Mouse (Mus musculus): ENCODE data around the gene Agfg2.
"Not testable (repeated sequence)": the region's sequence is repeated elsewhere in the genome, so short reads cannot be mapped to it uniquely, and the experiment has no call there.

The Agfg2 gene

GRCm38 (mm10) chr5:137645652-137646091, 38.9 kb downstream of the Agfg2 start, which contains the start of gene Irs3:
Gene Irs3 (minus strand): TSS chr5:137645714.
- DNase-seq (ENCODE audit: low spot score in 2 of 2) = no peak

- DNase-seq (ENCODE audit: low spot score in 2 of 2) = no peak
Measured at GRCm38 (mm10) chr5:137645091-137645651, 39.4 kb downstream of the Agfg2 start.

DNA sequence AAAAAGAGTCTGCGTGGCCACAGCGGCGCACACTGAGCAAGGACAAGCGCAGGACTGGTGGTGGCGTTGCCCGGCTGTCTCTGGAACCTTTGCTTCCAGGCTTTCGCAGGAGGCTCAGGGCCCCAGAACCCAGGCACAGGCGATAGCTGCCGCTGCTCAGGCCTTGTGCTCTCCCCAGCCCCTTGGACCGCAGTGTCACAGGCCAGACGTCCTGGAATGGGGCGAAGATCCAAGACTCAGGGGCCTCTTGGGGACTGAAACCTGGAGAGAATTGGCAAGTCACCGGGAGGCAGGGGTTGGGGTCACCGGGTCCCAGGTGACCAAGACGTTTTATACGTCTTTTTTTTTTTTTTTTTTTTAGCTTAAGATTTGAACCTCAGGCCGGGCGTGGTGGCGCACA, 40.0 kb downstream of the Agfg2 start:
- DNase-seq (ENCODE audit: low spot score in 2 of 2) = no peak

DNA sequence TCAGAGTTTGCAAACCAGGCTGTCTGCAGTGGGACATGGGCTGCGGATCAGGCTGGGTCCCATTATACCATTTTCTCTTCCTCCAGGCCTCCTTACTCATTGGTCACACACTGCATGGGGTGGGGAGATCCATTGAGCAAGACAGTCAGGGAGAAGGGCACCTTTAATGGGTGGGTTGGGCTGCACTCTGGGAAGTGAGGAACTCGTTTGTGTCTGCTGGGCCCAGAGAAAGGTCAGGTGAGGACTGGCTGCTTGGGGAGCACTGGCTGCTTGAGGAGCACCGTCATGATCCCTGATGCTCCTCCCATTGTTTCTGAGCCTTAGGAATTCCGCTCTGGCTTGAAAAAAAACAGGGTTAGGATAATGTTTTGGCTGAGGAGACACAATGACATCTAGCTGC, 41.6 kb downstream of the Agfg2 start:
- no peak for DNase-seq (ENCODE audit: low spot score in 2 of 2)

- DNase-seq (ENCODE audit: low spot score in 2 of 2) = no peak
Measured at GRCm38 (mm10) chr5:137641054-137641453, 43.5 kb downstream of the Agfg2 start, which contains the start of gene Sap25. Gene Sap25 (plus strand): TSS chr5:137641334.

DNA sequence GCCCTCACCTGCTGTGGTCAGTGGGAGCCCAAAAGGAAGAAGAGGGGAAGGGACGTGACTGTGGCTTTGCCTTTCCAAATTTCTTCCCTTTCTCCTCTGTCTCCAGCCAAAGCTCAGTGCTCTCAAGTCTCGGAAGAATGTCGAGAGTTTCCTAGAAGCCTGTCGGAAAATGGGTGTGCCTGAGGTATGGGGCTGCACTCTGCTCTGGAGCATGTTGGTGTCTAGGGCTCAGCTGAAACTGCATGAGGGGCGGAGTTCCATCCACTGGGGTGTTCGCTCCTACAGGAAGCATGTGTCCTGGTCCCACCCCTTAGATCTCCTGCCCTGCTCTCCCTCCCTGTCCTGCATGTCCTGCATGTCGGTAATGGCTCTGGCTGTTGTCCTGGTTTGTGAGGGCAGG, 45.1 kb downstream of the Agfg2 start:
- DNase-seq (ENCODE audit: low spot score in 2 of 2) = no peak

GRCm38 (mm10) chr5:137633397-137634084, 51.0 kb downstream of the Agfg2 start:
- DNase-seq (ENCODE audit: low spot score in 2 of 2) = no peak

GRCm38 (mm10) chr5:137631591-137631990, 52.9 kb downstream of the Agfg2 start:
- no peak for DNase-seq (ENCODE audit: low spot score in 2 of 2)

GRCm38 (mm10) chr5:137631171-137631570, 53.4 kb downstream of the Agfg2 start:
- peak in 1 of 2 experiments; percentile 64 for DNase-seq (ENCODE audit: low spot score in 2 of 2)

DNA sequence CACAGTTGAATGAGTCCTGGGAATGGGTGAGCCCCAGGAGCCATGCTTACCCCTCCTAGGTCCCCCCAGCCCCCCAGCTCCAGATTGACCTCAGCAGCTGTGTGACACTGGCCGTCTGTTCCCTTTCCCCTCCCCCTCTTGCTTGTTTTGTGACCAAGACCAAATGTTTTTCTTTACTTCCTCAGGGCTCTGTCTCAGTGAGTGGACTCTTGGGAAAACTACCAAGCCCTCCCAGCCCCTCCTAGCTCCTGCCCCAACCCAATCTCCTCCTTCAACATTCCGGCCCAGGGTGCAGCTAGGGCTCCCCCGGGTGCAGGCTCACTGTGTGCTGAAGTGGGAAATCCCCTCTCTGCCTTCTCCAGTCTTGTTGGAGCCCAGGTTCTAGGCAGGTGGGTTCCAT, 53.9 kb downstream of the Agfg2 start:
- no peak for DNase-seq (ENCODE audit: low spot score in 2 of 2)

- no peak for DNase-seq (ENCODE audit: low spot score in 2 of 2)
Measured at GRCm38 (mm10) chr5:137629906-137630545, 54.5 kb downstream of the Agfg2 start.

DNA sequence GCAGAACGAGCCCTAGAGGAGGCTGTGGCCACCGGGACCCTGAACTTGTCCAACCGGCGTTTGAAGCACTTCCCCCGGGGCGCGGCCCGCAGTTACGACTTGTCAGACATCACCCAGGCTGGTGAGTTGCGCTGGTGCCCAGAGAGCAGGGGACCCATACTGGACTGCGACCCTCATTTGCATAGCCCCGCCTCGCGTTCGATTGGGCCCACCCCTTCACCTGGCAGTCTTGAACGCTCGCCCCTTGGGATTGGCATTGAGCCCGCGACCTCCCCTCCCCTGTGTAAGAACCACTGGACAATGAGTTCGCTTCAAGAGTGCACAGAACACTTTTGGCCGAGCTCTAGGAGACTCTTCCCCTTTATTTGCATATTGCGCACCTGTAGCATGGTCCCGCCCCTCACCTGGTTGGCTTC, 55.2 kb downstream of the Agfg2 start:
- no peak for DNase-seq (ENCODE audit: low spot score in 2 of 2)

DNA sequence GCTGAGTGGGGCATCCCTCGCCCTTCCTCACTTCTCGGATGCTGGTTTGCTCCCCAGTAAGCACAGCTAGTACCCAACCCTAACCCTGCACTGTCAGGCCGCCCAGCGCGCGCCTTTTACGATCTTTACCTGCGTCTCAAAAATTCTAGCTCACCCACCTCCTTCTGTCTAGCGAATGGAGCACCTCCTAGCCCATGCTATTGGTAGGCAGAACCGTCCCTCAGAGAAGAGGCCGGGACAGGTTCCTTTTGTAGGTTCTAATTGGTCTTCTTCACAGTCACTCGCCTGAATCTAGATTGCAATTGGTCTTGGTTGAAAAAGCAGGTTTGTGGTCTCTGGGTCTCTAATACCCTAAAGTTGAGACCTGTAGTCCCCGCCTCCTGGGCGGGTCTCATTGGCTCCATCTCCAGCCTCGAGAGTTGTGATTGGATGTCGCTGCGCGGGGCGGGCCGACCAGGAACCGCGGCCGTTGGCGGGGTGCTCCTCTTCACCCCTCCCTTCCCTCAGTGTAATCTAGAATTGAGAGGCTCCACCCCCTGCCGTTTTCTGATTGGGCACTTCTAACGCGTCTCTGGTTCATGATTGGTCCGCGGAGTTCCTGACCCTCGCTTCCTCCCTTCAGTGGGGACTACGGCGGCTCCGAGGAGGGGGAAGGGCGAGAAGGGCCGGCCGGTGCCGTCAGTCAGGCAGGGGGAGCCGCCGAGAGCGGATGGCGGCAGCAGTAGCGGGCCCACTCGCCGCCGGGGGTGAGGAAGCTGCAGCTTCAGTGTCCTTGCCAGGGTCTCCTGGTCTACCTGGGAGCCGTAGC, 55.8 kb downstream of the Agfg2 start, which contains the start of the genes Fbxo24, Lrch4 and Gm20605:
Gene Fbxo24, minus strand, starts transcription at position 505 of the 808 bp plus-strand sequence.
Gene Lrch4, plus strand, starts transcription at position 624 of the 808 bp plus-strand sequence.
Gene Gm20605, plus strand, starts transcription at position 678 of the 808 bp plus-strand sequence.
- peak; percentile 99 to 100 for DNase-seq (ENCODE audit: low spot score in 2 of 2)

DNA sequence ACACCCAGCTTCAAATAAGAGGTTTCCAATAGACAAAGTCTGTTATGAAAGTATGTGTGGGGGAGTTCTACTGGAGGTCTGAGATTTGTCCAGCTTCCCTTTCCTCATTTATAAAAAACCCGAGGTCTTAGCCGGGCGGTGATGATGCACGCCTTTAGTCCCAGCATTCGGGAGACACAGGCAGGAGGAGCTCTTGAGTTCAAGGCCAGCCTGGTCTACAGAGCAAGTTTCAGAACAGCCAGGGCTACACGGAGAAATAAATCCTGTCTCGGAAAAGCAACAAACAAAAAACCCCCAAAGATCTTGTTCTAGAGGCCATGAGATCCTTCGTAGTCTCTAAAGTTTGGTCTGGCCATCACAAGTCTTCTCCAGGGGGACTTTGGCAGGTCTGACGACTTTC, 56.5 kb downstream of the Agfg2 start:
- no peak for DNase-seq (ENCODE audit: low spot score in 2 of 2)

GRCm38 (mm10) chr5:137623937-137624530, 60.5 kb downstream of the Agfg2 start:
- no peak for DNase-seq (ENCODE audit: low spot score in 2 of 2)

GRCm38 (mm10) chr5:137615347-137615746, 69.2 kb downstream of the Agfg2 start:
- DNase-seq (ENCODE audit: low spot score in 2 of 2) = no peak

DNA sequence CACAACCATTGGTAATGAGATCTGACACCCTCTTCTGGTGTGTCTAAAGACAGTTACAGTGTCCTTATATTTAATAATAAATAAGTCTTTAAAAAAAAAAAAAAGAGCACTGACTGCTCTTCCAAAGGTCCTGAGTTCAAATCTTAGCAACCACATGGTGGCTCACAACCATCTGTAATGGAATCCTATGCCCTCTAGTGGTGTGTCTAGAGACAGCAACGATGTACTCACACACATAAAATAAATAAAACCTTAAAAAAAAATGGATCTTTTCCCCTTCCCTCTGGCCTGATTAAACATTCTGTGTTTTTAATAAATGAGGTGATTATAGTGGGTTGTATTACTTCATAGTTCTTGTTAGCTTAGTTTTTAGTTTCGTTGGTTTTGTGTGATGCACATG, 69.6 kb downstream of the Agfg2 start:
- not testable (repeated sequence) for DNase-seq (ENCODE audit: low spot score in 2 of 2)

GRCm38 (mm10) chr5:137613550-137613949, 71.0 kb downstream of the Agfg2 start, which contains the start of gene Pcolce:
Gene Pcolce (minus strand): TSS chr5:137613784.
- no peak for DNase-seq (ENCODE audit: low spot score in 2 of 2)

GRCm38 (mm10) chr5:137613076-137613475, 71.5 kb downstream of the Agfg2 start:
- no peak for DNase-seq (ENCODE audit: low spot score in 2 of 2)

DNA sequence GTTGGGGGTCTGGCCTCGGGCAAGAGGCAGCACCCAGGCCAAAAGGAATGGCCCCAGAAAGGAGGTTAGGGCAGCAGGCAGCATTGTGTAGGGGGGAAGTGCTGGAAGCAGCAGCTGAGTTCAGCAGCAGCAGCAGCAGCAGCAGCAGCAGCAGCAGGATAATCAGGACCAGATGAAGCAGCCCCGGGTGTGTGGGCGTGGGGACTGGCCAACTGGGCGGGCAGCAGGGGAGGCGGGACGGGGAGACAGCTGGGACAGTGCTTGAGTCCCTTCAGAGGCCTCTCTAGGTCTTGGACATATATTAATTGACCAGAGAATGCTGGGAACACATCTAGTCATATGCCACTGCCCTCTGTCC, 73.3 kb downstream of the Agfg2 start:
- no peak for DNase-seq (ENCODE audit: low spot score in 2 of 2)

- DNase-seq (ENCODE audit: low spot score in 2 of 2) = no peak
Measured at GRCm38 (mm10) chr5:137610548-137611244, 73.8 kb downstream of the Agfg2 start.

Measured in right cerebral cortex, postnatal 10 days (tissue).